Mouse (Mus musculus): Measurements from ENCODE around the gene Snrnp70.

DNA sequence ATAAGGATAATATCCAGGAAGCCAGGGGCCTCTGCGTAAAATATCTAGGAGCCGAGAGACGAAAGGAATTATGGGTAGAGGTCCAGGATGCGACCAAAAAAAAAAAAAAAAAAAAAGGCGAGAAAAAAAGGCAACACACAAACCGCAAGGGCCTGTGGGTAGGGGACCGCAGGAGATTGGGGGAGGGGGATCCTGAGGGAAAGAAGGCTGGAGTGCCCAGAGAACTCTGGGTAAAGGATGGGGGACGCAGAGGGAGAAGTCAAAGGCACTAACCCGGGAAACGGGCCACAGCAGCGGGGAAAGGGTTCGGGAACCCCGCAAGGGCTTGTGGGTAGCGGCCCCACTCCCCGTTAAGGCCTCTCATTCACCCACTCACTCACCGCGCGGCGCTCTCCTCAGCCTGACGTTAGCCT, 407 bp downstream of the Snrnp70 start:
- TF ChIP-seq GATA1 (IDR thresholded peaks at IDR 0.05; ENCODE audit: borderline replicate concordance, low read length) (no peak), FLI1 (IDR thresholded peaks at IDR 0.05; ENCODE audit: low read length) (no peak)
